Mouse (Mus musculus) embryo, embryonic 10 days (tissue): ENCODE measurements around the gene Tenm3.
"Not testable (repeated sequence)": the region's sequence is repeated elsewhere in the genome, so short reads cannot be mapped to it uniquely, and the experiment has no call there.

Source experiments
- DNase-seq: peaks from one replicate; pipeline ENCODE4 v3.0.0-alpha.2; 2015; ENCODE audit warnings: low spot score

Tenm3 gene

GRCm38 (mm10) chr8:48203611-48204010, 640.1 kb downstream of the Tenm3 start:
- DNase-seq = no peak

GRCm38 (mm10) chr8:48203161-48203560, 640.6 kb downstream of the Tenm3 start:
- no peak for DNase-seq

- no peak for DNase-seq
These were observed 641.1 kb downstream of the Tenm3 start for GRCm38 (mm10) chr8:48202632-48203031.

GRCm38 (mm10) chr8:48199171-48199570, 644.6 kb downstream of the Tenm3 start:
- no peak for DNase-seq

GRCm38 (mm10) chr8:48195971-48196370, 647.8 kb downstream of the Tenm3 start:
- DNase-seq = no peak

GRCm38 (mm10) chr8:48188586-48188985, 655.2 kb downstream of the Tenm3 start:
- DNase-seq = no peak

- DNase-seq = no peak
These were observed 660.0 kb downstream of the Tenm3 start for GRCm38 (mm10) chr8:48183758-48184157.

GRCm38 (mm10) chr8:48181000-48181399, 662.8 kb downstream of the Tenm3 start:
- DNase-seq = no peak

GRCm38 (mm10) chr8:48180146-48180545, 663.6 kb downstream of the Tenm3 start:
- not testable (repeated sequence) for DNase-seq

GRCm38 (mm10) chr8:48178993-48179392, 664.8 kb downstream of the Tenm3 start:
- no peak for DNase-seq

- no peak for DNase-seq
These were observed 665.9 kb downstream of the Tenm3 start for GRCm38 (mm10) chr8:48177876-48178275.
